Mouse (Mus musculus) layer of hippocampus, adult 8-10 months (tissue): ENCODE results near the gene Flrt3. TPM values are rescaled to one million over a fixed set of nuclear protein-coding genes. Genes with fewer than 3 reads are reported as not detected.

Experiments used
- DNase-seq, 2 experiments: peaks; one replicate each; pipeline ENCODE4 v3.0.0; 2022; ENCODE audit warnings: low spot score in 2 of 2
- total RNA-seq, 4 experiments: library from RNA; stranded (reverse); gene quantifications; 2 replicates each; pipeline ENCODE4 v1.2.4; 2022

The Flrt3 gene
- total RNA-seq, 4 experiments from 2014 or later = 30.4 to 42.1 (median 36.0) TPM

DNA sequence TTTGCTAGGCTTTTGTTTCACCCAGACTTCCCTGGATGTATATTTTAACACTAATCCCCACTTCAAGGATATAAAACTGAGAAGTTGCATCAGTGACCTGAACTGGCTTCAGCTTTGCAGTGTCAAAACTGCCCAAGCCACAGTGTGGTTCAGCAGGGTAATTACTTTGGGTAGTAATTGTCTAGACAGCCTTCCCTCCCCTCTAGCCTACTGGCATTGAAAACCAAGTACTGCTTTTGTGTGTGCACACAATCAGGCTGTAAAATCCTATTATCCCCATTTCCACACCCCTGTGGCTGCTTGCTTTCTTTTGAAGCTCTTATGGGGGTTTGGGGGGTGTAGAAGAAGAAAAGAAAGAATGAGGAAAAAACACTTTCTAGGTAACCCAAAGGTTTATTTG lies 17.8 kb downstream of the Flrt3 start:
- DNase-seq = no peak

DNA sequence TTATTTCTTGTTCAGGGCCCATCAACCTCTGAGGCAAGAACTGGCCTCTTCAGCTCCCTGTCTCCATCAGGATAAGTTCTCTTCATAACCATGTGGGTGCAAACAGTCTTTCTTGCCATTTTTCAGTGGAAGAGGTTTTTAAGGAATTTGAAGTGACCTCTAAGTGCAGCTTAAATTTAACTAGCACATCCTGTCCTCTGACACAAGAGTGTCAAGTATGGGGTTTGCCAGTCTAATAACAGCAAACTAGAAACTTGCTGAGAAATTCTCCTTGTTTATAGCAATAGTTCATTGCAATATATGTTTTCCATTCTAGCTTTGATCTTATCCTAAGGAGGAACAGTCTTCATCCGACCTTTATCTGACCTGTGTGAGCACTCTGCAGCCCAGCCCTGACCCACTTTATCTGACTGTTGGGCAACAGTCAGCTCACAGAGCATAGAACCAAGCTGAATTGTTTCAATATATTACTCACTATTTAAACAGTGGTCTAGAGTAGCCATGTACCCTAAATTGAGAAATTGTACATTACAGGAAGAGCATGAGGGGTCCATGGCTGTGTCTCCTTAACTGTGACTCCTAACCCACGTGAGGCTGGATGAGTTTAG lies 49.4 kb downstream of the Flrt3 start:
- DNase-seq = no peak

- DNase-seq = no peak
These were observed 55.8 kb downstream of the Flrt3 start for GRCm38 (mm10) chr2:140615451-140615850.
